Mouse (Mus musculus) kidney, embryonic 14.5 days (tissue): ENCODE measurements around the gene Tcl1b3. TPM values are rescaled to one million over a fixed set of nuclear protein-coding genes. Genes with fewer than 3 reads are reported as not detected.
"Not testable (repeated sequence)": the region's sequence is repeated elsewhere in the genome, so short reads cannot be mapped to it uniquely, and the experiment has no call there.

Experiments used
- ATAC-seq: fragments of 200-750 bp; cut with Nextera tagmentation; 2 replicates; pipeline ENCODE4 v1.8.0; 2017; ENCODE audit warnings: moderate number of reproducible peaks, mild to moderate bottlenecking, moderate TSS enrichment, moderate library complexity; ENCODE audit not compliant: low FRiP score, low TSS enrichment
- H3K27ac ChIP-seq: fragments of 300-500 bp; sonication (generic); 2 replicates; pipeline ENCODE4 v1.5.1; 2014; ENCODE audit warnings: low read depth, mild to moderate bottlenecking, low read length, moderate library complexity, mixed read lengths
- H3K27me3 ChIP-seq: fragments of 300-500 bp; sonication (generic); 2 replicates; pipeline ENCODE4 v1.6.1; 2014; ENCODE audit warnings: mild to moderate bottlenecking, low read length; ENCODE audit not compliant: control insufficient read depth, insufficient read depth
- H3K36me3 ChIP-seq: fragments of 300-500 bp; sonication (generic); 2 replicates; pipeline ENCODE4 v1.6.1; 2014; ENCODE audit warnings: low read length, mixed read lengths; ENCODE audit not compliant: control insufficient read depth, insufficient read depth
- H3K4me1 ChIP-seq: fragments of 300-500 bp; sonication (generic); 2 replicates; pipeline ENCODE4 v1.6.1; 2014; ENCODE audit warnings: low read length, mixed read lengths; ENCODE audit not compliant: control insufficient read depth, insufficient read depth
- H3K4me2 ChIP-seq: fragments of 300-500 bp; sonication (generic); replicated peaks from 2 replicates; pipeline ENCODE4 v1.6.1; 2014; ENCODE audit warnings: low read depth, mild to moderate bottlenecking, low read length
- H3K4me3 ChIP-seq: fragments of 300-500 bp; sonication (generic); 2 replicates; pipeline ENCODE4 v1.5.1; 2014; ENCODE audit warnings: mild to moderate bottlenecking, low read length
- H3K9ac ChIP-seq: fragments of 300-500 bp; sonication (generic); 2 replicates; pipeline ENCODE4 v1.6.1; 2014; ENCODE audit warnings: low read depth, mild to moderate bottlenecking, low read length, moderate library complexity
- H3K9me3 ChIP-seq: fragments of 300-500 bp; sonication (generic); 2 replicates; pipeline ENCODE4 v1.6.1; 2016; ENCODE audit warnings: low read length; ENCODE audit not compliant: control insufficient read depth
- WGBS: fragments of 180-500 bp; shearing (Covaris S2); extraction: QIAGEN DNeasy Blood & Tissue Kit; methylation state at CpG from one replicate; pipeline ENCODE4 v1.1.7; 2014; 5-methylcytosine and 5-hydroxymethylcytosine counted together
- polyA plus RNA-seq: library from polyadenylated mRNA; unstranded; fragments of >200 nt; fragmentation: Nextera tagmentation; extraction: Ambion mirVana; gene quantifications from 2 replicates; pipeline ENCODE4 v1.2.1, GENCODE M21; 2014

Tcl1b3 gene
- polyA plus RNA-seq, result not detected in 2 replicates

DNA sequence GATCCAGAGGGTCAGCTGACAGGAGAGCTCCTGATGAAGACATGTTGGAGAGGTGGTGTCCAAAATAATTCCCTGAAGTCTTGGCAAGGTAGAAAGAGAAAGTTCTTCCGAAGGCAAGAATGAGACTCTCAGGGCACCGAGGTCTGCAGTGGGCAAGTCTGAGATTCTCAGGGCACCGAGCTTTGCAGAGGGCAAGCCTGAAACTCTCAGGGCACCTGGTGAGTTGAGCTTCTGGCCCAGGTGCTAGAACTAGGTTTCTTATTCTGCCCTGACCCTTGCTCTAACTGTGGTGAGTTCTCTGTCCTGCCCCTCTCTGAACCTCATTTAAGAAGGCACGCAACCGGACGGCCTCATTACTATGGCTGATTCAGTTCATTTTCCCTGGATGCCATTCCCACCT, at the start of gene Tcl1b3:
Tcl1b3 (plus strand) TSS at position 301 of the 400 bp plus-strand sequence.
- not testable (repeated sequence) for ATAC-seq

DNA sequence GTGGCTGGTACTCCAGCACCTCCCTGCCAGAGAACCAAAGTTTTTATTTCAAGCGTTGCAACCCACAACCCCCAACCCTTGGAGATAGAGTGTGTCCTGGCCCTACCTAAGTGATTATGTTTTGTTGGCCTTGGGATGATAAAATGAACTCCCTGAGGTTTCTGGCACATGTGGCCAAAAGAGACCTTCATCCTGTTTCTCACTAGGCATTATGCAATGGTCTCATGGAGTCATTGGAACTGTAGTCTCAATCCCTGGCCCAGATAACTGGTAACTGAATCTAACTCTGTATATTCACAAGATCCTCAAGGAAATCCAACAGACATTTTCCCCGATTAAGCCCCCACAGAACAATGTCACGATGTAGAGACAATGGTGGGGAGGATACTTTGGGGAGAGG, 47.7 kb upstream of the Tcl1b3 start:
- WGBS, result 89% methylated on average over 3 of the region's 3 CpGs
- H3K27ac ChIP-seq, result no peak overlapping the region
- no peak overlapping the region for H3K9ac ChIP-seq
- no peaks in the 10 kb centered on the region for H3K4me1 ChIP-seq
- H3K27me3 ChIP-seq, result no peaks in the 10 kb centered on the region
- no peaks in the 10 kb centered on the region for H3K9me3 ChIP-seq
- H3K4me3 ChIP-seq, result no peak overlapping the region
- no peak overlapping the region for H3K4me2 ChIP-seq
- no peak for ATAC-seq
- H3K36me3 ChIP-seq, result no peaks in the 10 kb centered on the region

More for the DNA sequence above, at the start of gene Tcl1b3:
- not testable (repeated sequence) for H3K4me1 ChIP-seq, H3K36me3 ChIP-seq, H3K27ac ChIP-seq, H3K4me2 ChIP-seq, H3K9me3 ChIP-seq, H3K27me3 ChIP-seq, H3K4me3 ChIP-seq, H3K9ac ChIP-seq
- 92% methylated on average over 6 of the region's 6 CpGs for WGBS

DNA sequence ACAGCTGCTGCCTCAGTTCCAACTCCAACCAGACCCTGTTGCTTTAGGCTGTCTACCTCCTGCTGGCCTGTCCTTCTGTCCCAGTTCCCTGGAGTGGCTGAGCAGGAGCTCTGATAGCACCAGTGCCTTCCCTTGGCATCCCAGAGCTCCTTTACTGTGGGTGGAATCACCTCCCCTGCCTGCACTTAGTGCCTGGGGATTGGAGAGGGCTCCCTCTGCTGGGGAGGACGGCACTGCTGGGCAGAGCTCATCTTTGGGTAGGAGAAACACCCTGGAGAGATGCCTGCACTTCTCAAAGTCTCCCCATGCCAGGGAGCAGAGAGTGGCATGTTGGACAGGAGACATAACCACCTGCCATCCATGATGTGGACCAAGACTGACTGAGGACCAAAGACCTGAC, 45.9 kb upstream of the Tcl1b3 start:
- not testable (repeated sequence) for ATAC-seq, H3K36me3 ChIP-seq, H3K27ac ChIP-seq, H3K9me3 ChIP-seq, H3K9ac ChIP-seq, H3K27me3 ChIP-seq, H3K4me2 ChIP-seq, H3K4me3 ChIP-seq, H3K4me1 ChIP-seq
- WGBS, result 50% methylated on average over 1 of the region's 1 CpGs

DNA sequence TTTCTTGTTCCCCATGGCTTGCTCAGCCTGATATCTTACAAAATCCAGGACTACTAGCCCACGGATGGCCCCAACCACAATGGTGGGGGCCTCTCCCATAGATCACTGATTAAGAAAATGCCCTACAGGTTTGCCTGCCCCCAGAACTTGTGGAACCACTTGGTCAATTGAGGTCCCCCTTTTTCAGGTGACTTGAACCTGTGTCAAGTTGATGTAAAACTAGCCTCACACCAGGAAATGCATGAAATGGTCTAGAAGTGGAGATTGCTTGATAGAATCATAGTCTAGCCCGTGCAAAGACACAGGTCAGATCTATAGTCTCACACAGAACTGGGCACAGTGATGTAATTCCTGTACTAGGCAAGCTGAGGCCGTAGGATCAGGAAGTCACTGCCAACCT, 45.1 kb upstream of the Tcl1b3 start, which contains the start of gene Tcl1b2:
Tcl1b2 (plus strand) TSS at position 301 of the 400 bp plus-strand sequence.
- no peak within 1 kb of the TSS for H3K9ac ChIP-seq
- H3K4me1 ChIP-seq, result no peaks in the 10 kb centered on the region

DNA sequence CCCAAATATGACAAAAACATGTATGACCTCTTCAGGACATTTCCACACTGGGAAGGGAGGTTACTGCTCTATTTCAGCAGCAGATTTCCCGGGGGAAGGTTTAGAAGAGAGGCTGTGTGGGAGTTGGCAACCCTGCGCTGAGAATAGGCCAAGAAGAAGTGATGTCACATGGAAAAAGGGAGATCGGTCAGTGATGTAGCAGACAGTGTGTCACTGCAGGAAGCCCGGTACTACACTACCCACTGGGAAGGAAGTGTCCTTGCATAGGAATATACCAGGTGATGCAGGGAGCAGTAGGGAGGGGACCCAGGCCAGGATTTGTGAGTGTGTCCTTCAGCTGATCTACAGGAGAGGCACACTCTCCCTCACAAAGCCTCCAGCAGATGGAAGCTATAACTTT, 35.6 kb upstream of the Tcl1b3 start:
- H3K27me3 ChIP-seq, H3K36me3 ChIP-seq, H3K27ac ChIP-seq, H3K9me3 ChIP-seq, H3K4me3 ChIP-seq, ATAC-seq, H3K4me1 ChIP-seq, H3K4me2 ChIP-seq, H3K9ac ChIP-seq: not testable (repeated sequence)
- 52% methylated on average over 4 of the region's 4 CpGs for WGBS

More for the DNA sequence above, 45.1 kb upstream of the Tcl1b3 start, which contains the start of gene Tcl1b2:
- ATAC-seq, result no peak
- Histone ChIP-seq H3K27ac (no peak within 1 kb of the TSS), H3K4me2 (no peak within 1 kb of the TSS), H3K27me3 (no peaks in the 10 kb centered on the region), H3K9me3 (no peaks in the 10 kb centered on the region), H3K36me3 (no peaks in the 10 kb centered on the region), H3K4me3 (no peak within 1 kb of the TSS)
- WGBS, result 72% methylated on average over 3 of the region's 3 CpGs

DNA sequence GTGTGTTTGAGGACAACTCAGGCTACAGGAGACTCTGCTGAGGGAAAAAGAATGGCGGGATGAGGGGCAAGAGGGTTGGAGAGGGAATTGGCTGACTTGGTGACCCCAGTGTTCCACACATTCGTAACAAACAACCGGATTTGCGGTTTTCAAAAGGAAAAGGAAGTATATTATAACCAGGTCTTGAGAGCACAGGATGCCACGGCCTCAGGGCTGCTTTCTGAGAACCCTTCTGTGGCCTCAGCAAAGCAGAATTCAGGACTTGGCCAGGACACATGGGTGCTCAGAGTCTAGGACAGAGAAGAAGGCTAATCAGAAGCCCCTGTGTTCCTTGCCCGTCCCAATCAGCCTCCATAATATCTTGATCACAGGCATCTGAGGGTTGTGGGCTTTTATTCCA, 32.0 kb upstream of the Tcl1b3 start:
- Histone ChIP-seq H3K9ac (no peak overlapping the region), H3K4me1 (no peaks in the 10 kb centered on the region), H3K27me3 (no peaks in the 10 kb centered on the region), H3K4me2 (no peak overlapping the region), H3K4me3 (no peak overlapping the region), H3K36me3 (no peaks in the 10 kb centered on the region), H3K9me3 (no peaks in the 10 kb centered on the region), H3K27ac (no peak overlapping the region)
- WGBS, result 70% methylated on average over 6 of the region's 6 CpGs
- no peak for ATAC-seq

DNA sequence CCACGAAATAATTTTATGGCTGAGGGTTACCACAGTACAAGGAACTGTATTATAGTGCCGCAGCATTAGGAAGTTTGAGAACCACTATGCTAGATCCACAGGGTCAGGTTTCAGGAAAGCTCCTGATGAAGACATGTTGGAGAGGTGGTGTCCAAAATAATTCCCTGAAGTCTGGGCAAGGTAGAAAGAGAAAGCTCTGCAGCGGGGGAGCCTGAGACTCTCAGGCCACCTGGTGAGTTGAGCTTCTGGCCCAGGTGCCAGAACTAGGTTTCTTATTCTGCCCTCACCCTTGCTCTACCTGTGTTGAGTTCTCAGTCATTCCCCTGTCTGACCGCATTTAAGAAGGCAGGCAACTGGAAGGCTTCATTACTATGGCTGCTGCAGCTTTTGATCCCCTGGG, 31.5 kb upstream of the Tcl1b3 start, which contains the start of gene Tcl1b1:
Tcl1b1 (plus strand) TSS at position 301 of the 400 bp plus-strand sequence.
- Histone ChIP-seq H3K4me3 (no peak within 1 kb of the TSS), H3K4me2 (no peak within 1 kb of the TSS), H3K9ac (no peak within 1 kb of the TSS), H3K27me3 (no peaks in the 10 kb centered on the region), H3K36me3 (no peaks in the 10 kb centered on the region), H3K9me3 (no peaks in the 10 kb centered on the region), H3K4me1 (no peaks in the 10 kb centered on the region), H3K27ac (no peak within 1 kb of the TSS)
- ATAC-seq, result no peak
- 62% methylated on average over 4 of the region's 4 CpGs for WGBS

DNA sequence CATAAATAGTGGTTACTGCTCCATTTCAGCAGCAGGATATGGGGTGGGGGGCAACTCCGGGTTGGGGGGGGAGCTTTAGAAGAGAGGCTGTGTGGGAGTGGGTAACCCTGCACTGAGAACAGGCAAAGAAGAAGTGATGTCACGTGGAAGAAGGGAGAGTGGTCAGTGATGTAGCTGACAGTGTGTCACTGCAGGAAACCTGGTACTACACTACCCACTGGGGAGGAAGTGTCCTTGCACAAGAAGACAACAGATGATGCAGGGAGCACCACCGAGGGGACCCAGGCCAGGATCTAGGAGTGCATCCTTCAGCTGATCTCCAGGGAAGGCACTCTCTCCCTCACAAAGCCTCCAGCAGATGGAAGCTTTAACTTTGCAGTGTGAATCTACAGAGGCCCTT, 24.1 kb upstream of the Tcl1b3 start:
- Histone ChIP-seq H3K36me3 (no peaks in the 10 kb centered on the region), H3K27me3 (no peaks in the 10 kb centered on the region), H3K9me3 (no peaks in the 10 kb centered on the region), H3K4me1 (no peaks in the 10 kb centered on the region), H3K4me3 (no peak overlapping the region), H3K27ac (no peak overlapping the region), H3K4me2 (no peak overlapping the region), H3K9ac (no peak overlapping the region)
- 64% methylated on average over 3 of the region's 3 CpGs for WGBS
- no peak for ATAC-seq

DNA sequence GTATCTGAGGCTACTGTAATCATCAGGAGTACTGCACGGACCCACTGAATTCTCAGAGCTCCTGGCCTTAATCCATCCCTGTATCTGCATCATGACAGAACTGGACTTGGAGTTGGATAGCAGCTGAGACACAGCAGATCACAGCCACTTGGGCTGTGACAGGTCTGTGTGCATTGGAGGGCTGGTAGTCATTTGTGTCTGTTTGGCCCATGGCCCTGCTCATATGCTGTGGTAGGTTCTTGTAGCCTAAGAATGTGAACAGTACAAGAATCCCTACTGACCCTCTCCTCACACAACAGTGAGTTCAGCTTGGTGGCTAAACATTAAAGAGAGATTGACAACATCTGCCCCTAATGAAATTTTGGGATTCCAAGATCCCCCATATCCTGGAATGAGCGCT, 17.5 kb upstream of the Tcl1b3 start:
- no peaks in the 10 kb centered on the region for H3K4me1 ChIP-seq
- H3K27me3 ChIP-seq, result no peaks in the 10 kb centered on the region
- 84% methylated on average over 2 of the region's 2 CpGs for WGBS
- H3K4me3 ChIP-seq, result no peak overlapping the region
- no peaks in the 10 kb centered on the region for H3K36me3 ChIP-seq
- no peak overlapping the region for H3K9ac ChIP-seq
- no peaks in the 10 kb centered on the region for H3K9me3 ChIP-seq
- no peak overlapping the region for H3K4me2 ChIP-seq
- no peak overlapping the region for H3K27ac ChIP-seq
- ATAC-seq, result no peak
